Mouse (Mus musculus) E14TG2a.4 (cell line): ENCODE measurements around the gene Acta1.

ENCODE experiments used
- CTCF ChIP-seq: conservative IDR thresholded peaks from 2 replicates; pipeline ENCODE4 v1.5.1; 2014; ENCODE audit warnings: low read length
- NANOG ChIP-seq: IDR thresholded peaks from 2 replicates; pipeline ENCODE4 v1.6.1; 2014; ENCODE audit warnings: borderline replicate concordance, low read length, mixed read lengths

DNA sequence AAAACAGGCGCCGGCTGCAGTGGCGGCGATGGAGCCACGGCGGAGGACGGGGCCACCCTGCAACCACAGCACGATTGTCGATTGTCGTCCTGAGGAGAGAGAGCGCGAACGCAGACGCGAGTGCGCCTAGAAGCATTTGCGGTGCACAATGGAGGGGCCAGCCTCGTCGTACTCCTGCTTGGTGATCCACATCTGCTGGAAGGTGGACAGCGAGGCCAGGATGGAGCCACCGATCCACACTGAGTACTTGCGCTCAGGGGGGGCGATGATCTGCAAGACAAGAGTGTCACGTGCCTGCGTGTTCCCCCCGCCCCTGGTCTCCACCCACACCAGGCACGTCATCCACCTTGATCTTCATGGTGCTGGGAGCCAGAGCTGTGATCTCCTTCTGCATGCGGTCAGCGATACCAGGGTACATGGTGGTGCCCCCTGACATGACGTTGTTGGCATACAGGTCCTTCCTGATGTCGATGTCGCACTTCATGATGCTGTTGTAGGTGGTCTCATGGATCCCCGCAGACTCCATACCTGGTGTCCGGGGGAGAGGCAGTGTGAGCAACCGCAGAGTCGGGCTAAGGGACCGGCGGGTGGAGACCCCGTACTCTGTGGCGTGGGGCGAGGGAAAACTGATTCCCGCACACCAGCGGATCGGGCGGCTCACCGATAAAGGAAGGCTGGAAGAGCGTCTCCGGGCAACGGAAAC lies 2.5 kb downstream of the Acta1 start:
- TF ChIP-seq CTCF (no peak), NANOG (no peak)
